Mouse (Mus musculus) neural tube, embryonic 11.5 days (tissue): ENCODE measurements around the gene Krt71. TPM values are rescaled to one million over a fixed set of nuclear protein-coding genes. Genes with fewer than 3 reads are reported as not detected.

ENCODE experiments used
- ATAC-seq: fragments of 200-750 bp; cut with Nextera tagmentation; 2 replicates; pipeline ENCODE4 v1.8.0; 2017; ENCODE audit warnings: moderate number of reproducible peaks, mild to moderate bottlenecking, moderate TSS enrichment, moderate library complexity; ENCODE audit not compliant: insufficient read depth, low FRiP score, low TSS enrichment
- DNase-seq: peaks from one replicate; pipeline ENCODE4 v3.0.0-alpha.2; 2015; ENCODE audit warnings: low spot score
- H3K27ac ChIP-seq: fragments of 300-500 bp; sonication (generic); 2 replicates; pipeline ENCODE4 v1.5.1; 2014; ENCODE audit warnings: low read depth, mild to moderate bottlenecking, low read length
- H3K27me3 ChIP-seq: fragments of 300-500 bp; sonication (generic); 2 replicates; pipeline ENCODE4 v1.6.1; 2014; ENCODE audit warnings: mild to moderate bottlenecking, low read length, mixed read lengths; ENCODE audit not compliant: control insufficient read depth, insufficient read depth
- H3K36me3 ChIP-seq: fragments of 300-500 bp; sonication (generic); 2 replicates; pipeline ENCODE4 v1.6.1; 2014; ENCODE audit warnings: mild to moderate bottlenecking, low read length, moderate library complexity, mixed read lengths; ENCODE audit not compliant: control insufficient read depth, insufficient read depth
- H3K4me1 ChIP-seq: fragments of 300-500 bp; sonication (generic); 2 replicates; pipeline ENCODE4 v1.6.1; 2014; ENCODE audit warnings: low read length, mixed read lengths; ENCODE audit not compliant: control insufficient read depth, insufficient read depth
- H3K4me2 ChIP-seq: fragments of 300-500 bp; sonication (generic); 2 replicates; pipeline ENCODE4 v1.6.1; 2014; ENCODE audit warnings: low read depth, mild to moderate bottlenecking, moderate library complexity
- H3K4me3 ChIP-seq: fragments of 300-500 bp; sonication (generic); 2 replicates; pipeline ENCODE4 v1.5.1; 2014; ENCODE audit warnings: low read depth, low read length
- H3K9ac ChIP-seq: fragments of 300-500 bp; sonication (generic); 2 replicates; pipeline ENCODE4 v1.6.1; 2014; ENCODE audit warnings: mild to moderate bottlenecking, low read length
- H3K9me3 ChIP-seq: fragments of 300-500 bp; sonication (generic); 2 replicates; pipeline ENCODE4 v1.6.1; 2016; ENCODE audit warnings: low read length; ENCODE audit not compliant: control insufficient read depth
- WGBS: fragments of 180-500 bp; shearing (Covaris S2); extraction: QIAGEN DNeasy Blood & Tissue Kit; methylation state at CpG from one replicate; pipeline ENCODE4 v1.1.7; 2014; 5-methylcytosine and 5-hydroxymethylcytosine counted together
- polyA plus RNA-seq: library from polyadenylated mRNA; unstranded; fragments of >200 nt; fragmentation: Nextera tagmentation; extraction: Ambion mirVana; gene quantifications from 2 replicates; pipeline ENCODE4 v1.2.1, GENCODE M21; 2014

The Krt71 gene
- polyA plus RNA-seq, 1 experiment from 2014 or later: not detected

- Histone ChIP-seq H3K27ac (no peak overlapping the region), H3K27me3 (no peaks in the 10 kb centered on the region), H3K4me2 (no peak overlapping the region), H3K9ac (no peak overlapping the region), H3K4me3 (no peak overlapping the region), H3K36me3 (no peaks in the 10 kb centered on the region), H3K9me3 (no peaks in the 10 kb centered on the region), H3K4me1 (no peaks in the 10 kb centered on the region)
- DNase-seq: no peak
- 59% methylated on average over 5 of the region's 5 CpGs for WGBS
- ATAC-seq: no peak
Measured at GRCm38 (mm10) chr15:101724686-101725085, 18.2 kb downstream of the Krt71 start.

- Histone ChIP-seq H3K4me2 (no peak overlapping the region), H3K9ac (no peak overlapping the region), H3K4me3 (no peak overlapping the region), H3K4me1 (no peaks in the 10 kb centered on the region), H3K27ac (no peak overlapping the region), H3K36me3 (no peaks in the 10 kb centered on the region), H3K27me3 (no peaks in the 10 kb centered on the region), H3K9me3 (no peaks in the 10 kb centered on the region)
- WGBS: 83% methylated on average over 3 of the region's 3 CpGs
- DNase-seq: no peak
- no peak for ATAC-seq
Measured at GRCm38 (mm10) chr15:101715831-101716230, 27.1 kb downstream of the Krt71 start.

DNA sequence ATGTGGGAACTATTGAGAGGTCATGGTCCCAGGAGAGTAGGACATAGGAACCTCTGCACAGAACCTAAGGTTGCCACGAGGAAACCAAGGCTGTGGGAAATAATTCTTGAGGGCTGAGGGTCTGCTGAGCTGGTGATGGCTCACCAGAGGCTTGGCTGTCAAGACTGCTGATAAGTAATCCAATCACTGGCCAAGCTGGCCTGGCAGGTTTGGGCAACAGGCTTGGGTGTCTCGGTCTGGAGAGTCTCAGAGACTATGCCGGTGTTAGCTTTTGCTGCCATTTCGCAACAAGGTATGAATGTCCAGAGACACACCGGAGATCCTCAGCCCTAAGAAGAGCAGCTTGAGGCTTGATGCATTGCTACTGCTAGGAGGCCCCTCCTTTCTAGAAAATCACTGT lies 28.6 kb downstream of the Krt71 start:
- WGBS: 87% methylated on average over 5 of the region's 5 CpGs
- no peak overlapping the region for H3K4me2 ChIP-seq
- H3K9ac ChIP-seq: no peak overlapping the region
- no peak for ATAC-seq
- no peaks in the 10 kb centered on the region for H3K36me3 ChIP-seq
- no peaks in the 10 kb centered on the region for H3K27me3 ChIP-seq
- no peaks in the 10 kb centered on the region for H3K9me3 ChIP-seq
- DNase-seq: no peak
- no peak overlapping the region for H3K4me3 ChIP-seq
- no peak overlapping the region for H3K27ac ChIP-seq
- no peaks in the 10 kb centered on the region for H3K4me1 ChIP-seq

DNA sequence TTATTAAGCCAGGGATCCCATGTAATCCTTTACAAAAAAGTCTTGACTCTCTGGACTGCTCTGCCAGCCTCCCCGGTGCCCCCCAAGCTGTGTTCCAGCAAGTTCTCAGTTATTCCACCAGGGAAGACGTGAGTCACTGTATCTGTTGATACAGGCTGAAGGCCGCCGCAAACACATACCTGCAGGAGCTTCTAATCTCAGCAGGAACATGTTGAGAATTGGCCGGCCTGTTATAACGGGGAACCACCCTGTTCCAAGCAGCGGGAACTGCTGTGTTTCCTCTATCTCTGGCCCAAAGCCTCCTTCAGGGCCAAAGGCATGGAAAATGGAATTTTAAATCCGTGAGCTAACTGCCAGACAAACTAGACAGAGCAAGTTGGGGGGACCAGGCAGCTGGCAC lies 29.2 kb downstream of the Krt71 start:
- WGBS: 85% methylated on average over 8 of the region's 8 CpGs
- H3K9ac ChIP-seq: no peak overlapping the region
- DNase-seq (no peak), ATAC-seq (no peak)
- H3K4me1 ChIP-seq: no peaks in the 10 kb centered on the region
- no peak overlapping the region for H3K4me3 ChIP-seq
- no peak overlapping the region for H3K4me2 ChIP-seq
- no peaks in the 10 kb centered on the region for H3K9me3 ChIP-seq
- H3K27me3 ChIP-seq: no peaks in the 10 kb centered on the region
- no peaks in the 10 kb centered on the region for H3K36me3 ChIP-seq
- no peak overlapping the region for H3K27ac ChIP-seq

GRCm38 (mm10) chr15:101712720-101713119 lies 30.2 kb downstream of the Krt71 start, which contains the start of gene Krt5:
Krt5 (minus strand) TSS chr15:101712898.
- Histone ChIP-seq H3K36me3 (no peaks in the 10 kb centered on the region), H3K9ac (no peak within 1 kb of the TSS), H3K4me1 (no peaks in the 10 kb centered on the region), H3K27ac (no peak within 1 kb of the TSS), H3K9me3 (no peaks in the 10 kb centered on the region), H3K4me3 (no peak within 1 kb of the TSS), H3K4me2 (no peak within 1 kb of the TSS), H3K27me3 (no peaks in the 10 kb centered on the region)
- WGBS: 71% methylated on average over 13 of the region's 13 CpGs
- DNase-seq: no peak
- no peak for ATAC-seq

DNA sequence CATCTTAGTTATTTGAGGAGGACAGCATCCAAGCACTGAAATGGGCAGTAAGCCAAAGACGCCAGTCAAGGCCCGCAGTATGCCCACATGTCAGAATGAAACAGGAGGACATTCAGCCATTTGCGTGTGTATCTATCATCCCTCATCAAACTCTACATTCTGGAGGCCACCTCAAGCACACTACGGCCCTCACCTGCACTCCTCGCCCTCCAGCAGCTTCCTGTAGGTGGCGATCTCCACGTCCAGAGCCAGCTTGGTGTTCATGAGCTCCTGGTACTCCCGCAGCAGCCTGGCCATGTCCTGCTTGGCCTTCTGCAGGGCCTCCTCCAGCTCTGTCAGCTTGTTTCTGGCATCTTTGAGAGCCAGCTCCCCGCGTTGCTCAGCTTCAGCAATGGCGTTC lies 34.2 kb downstream of the Krt71 start:
- WGBS: 72% methylated on average over 11 of the region's 11 CpGs
- Histone ChIP-seq H3K9me3 (no peaks in the 10 kb centered on the region), H3K4me3 (no peak overlapping the region), H3K4me1 (no peaks in the 10 kb centered on the region), H3K9ac (no peak overlapping the region), H3K27me3 (no peaks in the 10 kb centered on the region), H3K36me3 (no peaks in the 10 kb centered on the region), H3K27ac (no peak overlapping the region), H3K4me2 (no peak overlapping the region)
- ATAC-seq (no peak), DNase-seq (no peak)

GRCm38 (mm10) chr15:101707454-101707853 lies 35.5 kb downstream of the Krt71 start:
- DNase-seq (no peak), ATAC-seq (no peak)
- Histone ChIP-seq H3K4me3 (no peak overlapping the region), H3K27ac (no peak overlapping the region), H3K27me3 (no peaks in the 10 kb centered on the region), H3K4me2 (no peak overlapping the region), H3K4me1 (no peaks in the 10 kb centered on the region), H3K36me3 (no peaks in the 10 kb centered on the region), H3K9ac (no peak overlapping the region), H3K9me3 (no peaks in the 10 kb centered on the region)
- WGBS: 91% methylated on average over 9 of the region's 9 CpGs

DNA sequence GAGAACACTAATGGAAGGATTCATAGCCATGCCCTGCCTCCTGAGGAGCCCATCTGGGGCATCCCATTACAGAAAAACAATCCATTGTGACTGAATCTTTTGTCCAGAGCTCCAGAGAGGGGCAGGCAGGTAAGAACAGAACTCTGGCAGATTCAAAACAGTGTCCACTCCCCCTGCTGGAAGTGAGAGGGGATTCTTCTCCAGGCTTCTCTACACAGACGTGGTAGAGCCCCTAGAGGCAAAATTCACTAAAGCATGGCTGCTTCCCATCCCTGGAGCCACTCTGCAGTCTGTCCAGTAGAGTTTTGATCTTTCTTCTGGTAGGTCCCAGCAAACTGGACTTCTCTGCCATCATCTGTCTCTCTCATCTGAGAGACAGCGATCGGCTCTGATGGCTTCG lies 38.8 kb downstream of the Krt71 start:
- H3K27me3 ChIP-seq: no peaks in the 10 kb centered on the region
- WGBS: 72% methylated on average over 4 of the region's 4 CpGs
- H3K4me2 ChIP-seq: no peak overlapping the region
- H3K9ac ChIP-seq: no peak overlapping the region
- DNase-seq (no peak), ATAC-seq (no peak)
- H3K9me3 ChIP-seq: no peaks in the 10 kb centered on the region
- no peak overlapping the region for H3K4me3 ChIP-seq
- H3K27ac ChIP-seq: no peak overlapping the region
- no peaks in the 10 kb centered on the region for H3K4me1 ChIP-seq
- H3K36me3 ChIP-seq: no peaks in the 10 kb centered on the region

GRCm38 (mm10) chr15:101702380-101702779 lies 40.5 kb downstream of the Krt71 start:
- Histone ChIP-seq H3K9ac (no peak overlapping the region), H3K36me3 (no peaks in the 10 kb centered on the region), H3K27ac (no peak overlapping the region), H3K4me2 (no peak overlapping the region), H3K4me3 (no peak overlapping the region), H3K27me3 (no peaks in the 10 kb centered on the region), H3K9me3 (no peaks in the 10 kb centered on the region), H3K4me1 (no peaks in the 10 kb centered on the region)
- DNase-seq: no peak
- WGBS: 16% methylated on average over 2 of the region's 2 CpGs
- no peak for ATAC-seq
